Mouse (Mus musculus) myocyte (in vitro differentiated cells): Measurements from ENCODE around the gene Urb1. TPM values are rescaled to one million over a fixed set of nuclear protein-coding genes. Genes with fewer than 3 reads are reported as not detected.
"Not testable (repeated sequence)": the region's sequence is repeated elsewhere in the genome, so short reads cannot be mapped to it uniquely, and the experiment has no call there.

Experiments
- H3K27me3 ChIP-seq: one replicate; pipeline ENCODE4 v1.6.1; 2011; ENCODE audit not compliant: control insufficient read depth, insufficient read depth, insufficient read length
- H3K36me3 ChIP-seq: one replicate; pipeline ENCODE4 v1.6.1; 2011; ENCODE audit not compliant: control insufficient read depth, insufficient read depth
- H3K4me2 ChIP-seq: one replicate; pipeline ENCODE4 v1.6.1; 2011; ENCODE audit warnings: low read depth, control low read depth
- H3K4me3 ChIP-seq: one replicate; pipeline ENCODE4 v1.5.1; 2011; ENCODE audit warnings: mild to moderate bottlenecking, control low read depth, moderate library complexity
- H3K79me2 ChIP-seq: one replicate; pipeline ENCODE4 v1.6.1; 2011; ENCODE audit not compliant: control insufficient read depth, insufficient read depth
- H3ac ChIP-seq: one replicate; pipeline ENCODE4 v1.6.1; 2011; ENCODE audit not compliant: control insufficient read depth, insufficient read length
- CEBPB ChIP-seq: IDR thresholded peaks from 2 replicates; pipeline ENCODE4 v1.6.1; 2011; ENCODE audit warnings: mild to moderate bottlenecking, moderate library complexity; ENCODE audit not compliant: poor library complexity, insufficient read depth, severe bottlenecking
- E2F4 ChIP-seq: IDR thresholded peaks from one replicate; pipeline ENCODE4 v1.6.1; 2011; ENCODE audit warnings: mild to moderate bottlenecking, control low read depth, moderate library complexity; ENCODE audit not compliant: insufficient read depth
- MAX ChIP-seq: IDR thresholded peaks from one replicate; pipeline ENCODE4 v1.6.1; 2011; ENCODE audit warnings: low read depth, mild to moderate bottlenecking, control low read depth
- MYOD1 ChIP-seq, 3 experiments: IDR thresholded peaks; one replicate each; pipeline ENCODE4 v1.6.1; 2011; ENCODE audit warnings: control low read depth in 2 of 3, low read depth in 2 of 3, mild to moderate bottlenecking in 2 of 3, moderate library complexity in 1 of 3; ENCODE audit not compliant: insufficient read length in 2 of 3, control insufficient read depth in 1 of 3
- MYOG ChIP-seq, 3 experiments: IDR thresholded peaks; one replicate each; pipeline ENCODE4 v1.6.1; 2011; ENCODE audit warnings: control low read depth in 2 of 3, low read depth in 2 of 3, mild to moderate bottlenecking in 2 of 3; ENCODE audit not compliant: insufficient read length in 2 of 3, control insufficient read depth in 1 of 3, insufficient read depth in 1 of 3
- POLR2A ChIP-seq: IDR thresholded peaks from one replicate; pipeline ENCODE4 v1.6.1; 2011; ENCODE audit warnings: low read depth, mild to moderate bottlenecking, control low read depth, moderate library complexity; ENCODE audit not compliant: insufficient read length
- POLR2AphosphoS2 ChIP-seq: IDR thresholded peaks from one replicate; pipeline ENCODE4 v1.6.1; 2011; ENCODE audit warnings: low read depth, control low read depth; ENCODE audit not compliant: insufficient read length
- REST ChIP-seq: IDR thresholded peaks from one replicate; pipeline ENCODE4 v1.6.1; 2011; ENCODE audit warnings: mild to moderate bottlenecking, control low read depth, moderate library complexity; ENCODE audit not compliant: insufficient read depth, insufficient read length
- SRF ChIP-seq: IDR thresholded peaks from one replicate; pipeline ENCODE4 v1.6.1; 2011; ENCODE audit warnings: low read depth; ENCODE audit not compliant: control insufficient read depth, insufficient read length
- TCF12 ChIP-seq: IDR thresholded peaks from one replicate; pipeline ENCODE4 v1.6.1; 2011; ENCODE audit warnings: mild to moderate bottlenecking, control low read depth; ENCODE audit not compliant: poor library complexity, insufficient read depth, severe bottlenecking
- TCF3 ChIP-seq: IDR thresholded peaks from one replicate; pipeline ENCODE4 v1.6.1; 2011; ENCODE audit warnings: low read depth, control low read depth; ENCODE audit not compliant: insufficient read length
- USF1 ChIP-seq: IDR thresholded peaks from one replicate; pipeline ENCODE4 v1.6.1; 2011; ENCODE audit warnings: low read depth, mild to moderate bottlenecking, control low read depth, moderate library complexity
- polyA plus RNA-seq: library from polyadenylated mRNA; unstranded; fragments of >200 nt; fragmentation: generic; extraction: Trizol; gene quantifications from one replicate; pipeline ENCODE4 v1.2.1, GENCODE M21; 2012; ENCODE audit warnings: missing spikeins

Gene Urb1
- polyA plus RNA-seq, 1 experiment: 4.5 TPM

- Histone ChIP-seq H3K4me3 (no peak overlapping the region), H3K36me3 (no peaks in the 10 kb centered on the region), H3ac (no peak overlapping the region), H3K79me2 (no peaks in the 10 kb centered on the region), H3K27me3 (no peaks in the 10 kb centered on the region), H3K4me2 (no peak overlapping the region)
- TF ChIP-seq POLR2A (no peak), TCF12 (no peak), CEBPB (no peak), REST (no peak), MYOD1 (IDR thresholded peaks at IDR 0.05; ENCODE audit: control insufficient read depth in 1 of 3, insufficient read length in 2 of 3, low read depth in 2 of 3) (no peak), TCF3 (no peak), MYOG (IDR thresholded peaks at IDR 0.05; ENCODE audit: control insufficient read depth in 1 of 3, insufficient read depth in 1 of 3, insufficient read length in 2 of 3, low read depth in 2 of 3) (no peak), POLR2AphosphoS2 (no peak)
Measured at GRCm38 (mm10) chr16:90826041-90826440, 15.8 kb upstream of the Urb1 start.

DNA sequence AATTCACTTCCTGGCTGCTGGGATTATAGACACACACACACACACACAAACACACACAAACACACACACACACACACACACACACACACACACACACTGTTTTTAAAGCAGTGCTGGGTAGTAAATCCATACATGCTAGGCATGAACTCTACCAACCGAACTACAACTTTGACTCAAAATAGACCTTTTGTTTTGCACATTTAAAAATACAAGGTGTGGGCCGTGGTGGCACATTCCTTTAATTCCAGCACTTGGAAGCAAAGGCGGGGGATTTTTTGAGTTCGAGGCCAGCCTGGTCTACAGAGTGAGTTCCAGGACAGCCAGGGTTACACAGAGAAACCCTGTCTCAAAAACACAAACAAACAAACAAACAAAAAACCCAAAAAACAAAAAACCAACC lies 13.8 kb upstream of the Urb1 start:
- H3K4me2 ChIP-seq, H3ac ChIP-seq, H3K4me3 ChIP-seq, H3K79me2 ChIP-seq, H3K36me3 ChIP-seq, H3K27me3 ChIP-seq: not testable (repeated sequence)

- Histone ChIP-seq H3K36me3 (no peaks in the 10 kb centered on the region), H3ac (no peak overlapping the region), H3K4me2 (no peak overlapping the region), H3K27me3 (no peaks in the 10 kb centered on the region), H3K79me2 (no peaks in the 10 kb centered on the region), H3K4me3 (no peak overlapping the region)
- TF ChIP-seq POLR2A: no peak
- TF ChIP-seq TCF3: no peak
- TF ChIP-seq E2F4: no peak
- TF ChIP-seq MYOD1 (IDR thresholded peaks at IDR 0.05; ENCODE audit: control insufficient read depth in 1 of 3, insufficient read length in 2 of 3, low read depth in 2 of 3): no peak
Measured at GRCm38 (mm10) chr16:90822981-90823380, 12.8 kb upstream of the Urb1 start.

DNA sequence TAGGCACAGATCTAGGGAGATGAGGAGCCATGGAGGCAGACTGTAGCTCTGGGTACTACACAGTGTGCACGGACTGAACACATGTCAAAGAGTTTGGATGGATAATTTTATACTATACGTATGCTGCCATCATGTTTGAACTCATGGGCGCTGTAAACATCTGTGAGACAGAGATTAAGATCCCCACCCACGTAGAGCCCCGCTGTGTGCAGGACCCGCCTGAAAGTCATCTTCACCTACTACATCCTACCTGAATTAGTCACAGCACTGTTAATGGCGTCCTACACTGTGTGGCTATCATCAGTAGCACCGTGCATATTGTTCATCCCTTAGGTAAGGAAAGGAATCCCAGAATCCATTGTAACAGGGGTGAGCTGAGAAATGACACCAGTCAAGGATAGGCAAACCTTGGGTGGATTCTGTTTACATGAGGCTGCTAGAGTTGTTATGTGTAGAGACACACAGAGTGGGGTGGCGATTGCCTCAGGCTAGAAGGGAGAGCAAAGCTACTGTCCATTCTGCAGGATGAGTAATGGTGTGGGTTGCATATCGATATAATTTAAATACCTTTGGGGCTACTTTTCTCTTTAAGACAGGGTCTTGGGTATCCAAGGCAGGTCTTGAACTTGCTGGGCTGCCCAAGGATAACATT lies 12.2 kb upstream of the Urb1 start:
- H3K4me3 ChIP-seq: no peak overlapping the region
- H3K36me3 ChIP-seq: no peaks in the 10 kb centered on the region
- H3K27me3 ChIP-seq: no peaks in the 10 kb centered on the region
- H3ac ChIP-seq: no peak overlapping the region
- H3K4me2 ChIP-seq: no peak overlapping the region
- TF ChIP-seq TCF12 (no peak), CEBPB (no peak)
- no peaks in the 10 kb centered on the region for H3K79me2 ChIP-seq

- no peak overlapping the region for H3K4me3 ChIP-seq
- TF ChIP-seq MAX (no peak), SRF (no peak), TCF12 (no peak), TCF3 (no peak), MYOD1 (IDR thresholded peaks at IDR 0.05; ENCODE audit: control insufficient read depth in 1 of 3, insufficient read length in 2 of 3, low read depth in 2 of 3) (no peak), MYOG (IDR thresholded peaks at IDR 0.05; ENCODE audit: control insufficient read depth in 1 of 3, insufficient read depth in 1 of 3, insufficient read length in 2 of 3, low read depth in 2 of 3) (no peak), POLR2A (no peak), REST (no peak), CEBPB (no peak), POLR2AphosphoS2 (no peak), USF1 (no peak), E2F4 (no peak)
- no peak overlapping the region for H3K4me2 ChIP-seq
- no peaks in the 10 kb centered on the region for H3K36me3 ChIP-seq
- H3ac ChIP-seq: no peak overlapping the region
- no peaks in the 10 kb centered on the region for H3K27me3 ChIP-seq
- no peaks in the 10 kb centered on the region for H3K79me2 ChIP-seq
Measured at GRCm38 (mm10) chr16:90821046-90821697, 11.0 kb upstream of the Urb1 start.
